Mouse (Mus musculus) hindbrain, embryonic 15.5 days (tissue): Measurements from ENCODE around the gene Pacsin3. TPM values are rescaled to one million over a fixed set of nuclear protein-coding genes. Genes with fewer than 3 reads are reported as not detected.
A peak's percentile ranks its signal among the peaks of the same experiment; 100 is the strongest.

Experiments
- ATAC-seq: fragments of 200-750 bp; cut with Nextera tagmentation; 2 replicates; pipeline ENCODE4 v1.8.0; 2017; ENCODE audit warnings: low read depth, moderate number of reproducible peaks, moderate TSS enrichment; ENCODE audit not compliant: low FRiP score
- H3K27ac ChIP-seq: fragments of 300-500 bp; sonication (generic); replicated peaks from 2 replicates; pipeline ENCODE4 v1.5.1; 2015; ENCODE audit warnings: mild to moderate bottlenecking, inconsistent platforms
- H3K27me3 ChIP-seq: fragments of 300-500 bp; sonication (generic); 2 replicates; pipeline ENCODE4 v1.6.1; 2015; ENCODE audit warnings: control low read depth, inconsistent platforms
- H3K36me3 ChIP-seq: fragments of 300-500 bp; sonication (generic); 2 replicates; pipeline ENCODE4 v1.6.1; 2015; ENCODE audit warnings: control low read depth, inconsistent platforms
- H3K4me1 ChIP-seq: fragments of 300-500 bp; sonication (generic); replicated peaks from 2 replicates; pipeline ENCODE4 v1.6.1; 2015; ENCODE audit warnings: control low read depth, inconsistent platforms
- H3K4me2 ChIP-seq: fragments of 300-500 bp; sonication (generic); 2 replicates; pipeline ENCODE4 v1.6.1; 2015; ENCODE audit warnings: moderate library complexity, mild to moderate bottlenecking, inconsistent platforms
- H3K4me3 ChIP-seq: fragments of 300-500 bp; sonication (generic); 2 replicates; pipeline ENCODE4 v1.5.1; 2015; ENCODE audit warnings: mild to moderate bottlenecking, inconsistent platforms
- H3K9ac ChIP-seq: fragments of 300-500 bp; sonication (generic); 2 replicates; pipeline ENCODE4 v1.6.1; 2015; ENCODE audit warnings: inconsistent platforms
- H3K9me3 ChIP-seq: fragments of 300-500 bp; sonication (generic); 2 replicates; pipeline ENCODE4 v1.6.1; 2016; ENCODE audit warnings: control low read depth, inconsistent platforms
- WGBS: fragments of 180-500 bp; shearing (Covaris S2); methylation state at CpG from one replicate; pipeline ENCODE4 v1.1.7; 2015; 5-methylcytosine and 5-hydroxymethylcytosine counted together
- polyA plus RNA-seq: library from polyadenylated mRNA; unstranded; fragments of >200 nt; fragmentation: Nextera tagmentation; extraction: Ambion mirVana; gene quantifications from 2 replicates; pipeline ENCODE4 v1.2.1, GENCODE M21; 2015

Pacsin3 gene
- polyA plus RNA-seq, 1 experiment from 2014 or later, result 17.0 TPM

DNA sequence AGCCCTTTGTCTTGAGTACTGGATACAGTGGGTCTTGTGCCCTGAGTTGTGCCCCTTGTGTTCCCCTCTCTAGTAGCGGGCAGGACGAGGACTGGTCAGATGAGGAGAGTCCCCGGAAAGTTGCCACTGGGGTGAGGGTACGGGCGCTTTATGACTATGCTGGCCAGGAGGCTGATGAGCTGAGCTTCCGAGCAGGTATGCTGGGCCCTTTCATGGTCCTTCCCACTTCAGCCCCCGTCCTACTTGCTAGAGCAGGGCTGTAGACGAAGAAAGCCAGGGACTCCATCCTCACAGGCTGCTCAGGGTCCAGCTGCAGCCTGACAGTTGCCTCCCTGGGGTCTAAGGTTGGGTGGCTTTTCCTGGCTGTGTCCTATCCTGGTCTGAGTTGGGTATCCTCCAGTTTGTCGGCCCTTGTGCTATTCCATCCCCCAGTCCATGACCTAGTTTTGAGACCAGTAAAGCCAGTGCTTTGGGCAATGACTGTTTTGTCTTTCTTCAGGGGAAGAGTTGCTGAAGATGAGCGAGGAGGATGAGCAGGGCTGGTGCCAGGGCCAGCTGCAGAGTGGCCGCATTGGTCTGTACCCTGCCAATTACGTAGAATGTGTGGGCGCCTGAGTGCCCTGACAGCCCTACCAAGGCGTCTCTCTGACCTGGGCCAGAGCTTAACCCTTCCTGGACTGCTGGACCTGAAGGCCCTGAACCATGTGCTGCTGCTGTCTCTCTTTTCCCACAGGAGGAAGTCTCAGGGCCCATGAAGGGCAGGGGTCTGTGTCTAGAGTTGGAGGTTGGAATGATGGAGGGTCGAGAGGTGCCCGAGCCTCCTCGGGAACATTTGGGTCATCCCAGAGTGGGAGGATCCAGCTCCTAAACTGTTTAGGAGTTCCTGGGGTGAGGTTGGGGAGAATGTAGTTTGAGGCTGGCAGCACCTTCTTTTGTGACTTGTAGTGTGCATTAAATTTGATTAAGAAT, 8.2 kb downstream of the Pacsin3 start:
- Histone ChIP-seq H3K9me3 (no peaks in the 10 kb centered on the region), H3K9ac (peak overlapping the region; percentile 54), H3K4me2 (peak overlapping the region; percentile 77), H3K4me3 (peak overlapping the region; percentile 63), H3K4me1 (peaks cover 19% of the 10 kb centered on the region), H3K27ac (peak overlapping the region; percentile 87), H3K27me3 (no peaks in the 10 kb centered on the region), H3K36me3 (peaks cover 20% of the 10 kb centered on the region)
- no peak for ATAC-seq
- WGBS, result 92% methylated on average over 17 of the region's 17 CpGs

GRCm38 (mm10) chr2:91264711-91265681, 9.2 kb downstream of the Pacsin3 start, which contains the start of gene Arfgap2:
Gene Arfgap2, plus strand, starts transcription at chr2:91264974.
- H3K36me3 ChIP-seq, result peaks cover 29% of the 10 kb centered on the region
- peaks cover 19% of the 10 kb centered on the region for H3K4me1 ChIP-seq
- no peaks in the 10 kb centered on the region for H3K27me3 ChIP-seq
- H3K9me3 ChIP-seq, result no peaks in the 10 kb centered on the region
- peak; percentile 99 for ATAC-seq
- peak within 1 kb of the TSS; percentile 77 for H3K4me2 ChIP-seq
- H3K27ac ChIP-seq, result peak within 1 kb of the TSS; percentile 87
- H3K9ac ChIP-seq, result peak within 1 kb of the TSS; percentile 60
- 1% methylated on average over 71 of the region's 72 CpGs for WGBS
- H3K4me3 ChIP-seq, result peak within 1 kb of the TSS; percentile 63

DNA sequence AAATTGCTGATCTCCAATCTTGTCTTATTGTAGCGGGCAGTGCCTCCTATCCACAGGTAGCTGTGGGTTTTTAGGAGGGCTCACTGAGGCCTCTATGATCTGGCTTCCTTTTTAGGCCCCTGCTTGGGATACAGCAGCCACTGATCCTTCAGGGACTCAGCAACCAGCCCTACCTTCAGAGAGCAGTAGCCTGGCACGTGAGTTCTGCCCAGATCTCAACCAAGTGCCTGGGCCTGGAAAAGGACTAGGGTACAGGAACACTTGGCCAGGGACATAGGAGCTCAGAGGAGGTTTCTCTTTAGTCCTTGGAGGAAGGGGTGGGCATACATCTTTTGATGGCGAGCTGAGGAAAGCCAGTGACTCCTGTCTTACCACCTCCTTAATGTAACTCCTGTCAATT, 12.3 kb downstream of the Pacsin3 start:
- ATAC-seq, result no peak
- Histone ChIP-seq H3K36me3 (peaks cover 49% of the 10 kb centered on the region), H3K4me2 (no peak overlapping the region), H3K9me3 (no peaks in the 10 kb centered on the region), H3K27me3 (no peaks in the 10 kb centered on the region), H3K4me1 (peaks cover 19% of the 10 kb centered on the region), H3K9ac (no peak overlapping the region), H3K4me3 (no peak overlapping the region), H3K27ac (no peak overlapping the region)
- WGBS, result 92% methylated on average over 3 of the region's 3 CpGs

- Histone ChIP-seq H3K9ac (no peak overlapping the region), H3K36me3 (peaks cover 55% of the 10 kb centered on the region)
Observed at GRCm38 (mm10) chr2:91268706-91269105, 13.0 kb downstream of the Pacsin3 start.

GRCm38 (mm10) chr2:91269687-91270133, 14.0 kb downstream of the Pacsin3 start:
- peaks cover 12% of the 10 kb centered on the region for H3K4me1 ChIP-seq
- 93% methylated on average over 8 of the region's 8 CpGs for WGBS
- no peaks in the 10 kb centered on the region for H3K9me3 ChIP-seq
- no peaks in the 10 kb centered on the region for H3K27me3 ChIP-seq
- peaks cover 64% of the 10 kb centered on the region for H3K36me3 ChIP-seq
- no peak for ATAC-seq
- H3K27ac ChIP-seq, result no peak overlapping the region
- no peak overlapping the region for H3K4me3 ChIP-seq
- no peak overlapping the region for H3K4me2 ChIP-seq
- no peak overlapping the region for H3K9ac ChIP-seq

More at GRCm38 (mm10) chr2:91268706-91269105, 13.0 kb downstream of the Pacsin3 start:
- Histone ChIP-seq H3K4me2 (no peak overlapping the region), H3K27ac (no peak overlapping the region), H3K4me1 (peaks cover 19% of the 10 kb centered on the region), H3K4me3 (no peak overlapping the region), H3K27me3 (no peaks in the 10 kb centered on the region), H3K9me3 (no peaks in the 10 kb centered on the region)
- no peak for ATAC-seq
- WGBS, result 82% methylated on average over 2 of the region's 2 CpGs

- Histone ChIP-seq H3K4me2 (no peak overlapping the region), H3K27me3 (no peaks in the 10 kb centered on the region), H3K36me3 (peaks cover 39% of the 10 kb centered on the region), H3K4me1 (peaks cover 2% of the 10 kb centered on the region), H3K27ac (peak overlapping the region; percentile 20; the same call in 1 of the 2 replicates), H3K9ac (no peak overlapping the region), H3K9me3 (no peaks in the 10 kb centered on the region), H3K4me3 (no peak overlapping the region)
- peak; percentile 80 for ATAC-seq
- 39% methylated on average over 10 of the region's 10 CpGs for WGBS
Observed at GRCm38 (mm10) chr2:91278749-91279371, 23.1 kb downstream of the Pacsin3 start.

GRCm38 (mm10) chr2:91279372-91279755, 23.6 kb downstream of the Pacsin3 start:
- Histone ChIP-seq H3K27me3 (no peaks in the 10 kb centered on the region), H3K4me3 (no peak overlapping the region), H3K4me1 (peaks cover 7% of the 10 kb centered on the region), H3K27ac (no peak overlapping the region), H3K36me3 (peaks cover 34% of the 10 kb centered on the region), H3K9ac (no peak overlapping the region), H3K9me3 (no peaks in the 10 kb centered on the region), H3K4me2 (no peak overlapping the region)
- peak; percentile 38; the same call in 1 of the 2 replicates for ATAC-seq
- WGBS, result 80% methylated on average over 2 of the region's 2 CpGs

- 52% methylated on average over 5 of the region's 5 CpGs for WGBS
- no peak overlapping the region for H3K9ac ChIP-seq
- peaks cover 15% of the 10 kb centered on the region for H3K4me1 ChIP-seq
- H3K27ac ChIP-seq, result no peak overlapping the region
- no peaks in the 10 kb centered on the region for H3K27me3 ChIP-seq
- H3K36me3 ChIP-seq, result peaks cover 19% of the 10 kb centered on the region
- no peak overlapping the region for H3K4me2 ChIP-seq
- no peak for ATAC-seq
- H3K9me3 ChIP-seq, result no peaks in the 10 kb centered on the region
- H3K4me3 ChIP-seq, result no peak overlapping the region
Observed at GRCm38 (mm10) chr2:91281366-91281765, 25.6 kb downstream of the Pacsin3 start.

GRCm38 (mm10) chr2:91283972-91284371, 28.2 kb downstream of the Pacsin3 start:
- Histone ChIP-seq H3K4me3 (no peak overlapping the region), H3K27ac (0 out of 2 replicates have a peak overlapping the region, but pooled peaks have one; percentile 61), H3K27me3 (no peaks in the 10 kb centered on the region), H3K4me1 (peaks cover 15% of the 10 kb centered on the region), H3K4me2 (no peak overlapping the region), H3K9me3 (no peaks in the 10 kb centered on the region), H3K9ac (no peak overlapping the region), H3K36me3 (0 out of 2 replicates have a peak, but pooled peaks cover 4% of the 10 kb centered on the region)
- WGBS, result 75% methylated on average over 3 of the region's 3 CpGs
- ATAC-seq, result no peak

DNA sequence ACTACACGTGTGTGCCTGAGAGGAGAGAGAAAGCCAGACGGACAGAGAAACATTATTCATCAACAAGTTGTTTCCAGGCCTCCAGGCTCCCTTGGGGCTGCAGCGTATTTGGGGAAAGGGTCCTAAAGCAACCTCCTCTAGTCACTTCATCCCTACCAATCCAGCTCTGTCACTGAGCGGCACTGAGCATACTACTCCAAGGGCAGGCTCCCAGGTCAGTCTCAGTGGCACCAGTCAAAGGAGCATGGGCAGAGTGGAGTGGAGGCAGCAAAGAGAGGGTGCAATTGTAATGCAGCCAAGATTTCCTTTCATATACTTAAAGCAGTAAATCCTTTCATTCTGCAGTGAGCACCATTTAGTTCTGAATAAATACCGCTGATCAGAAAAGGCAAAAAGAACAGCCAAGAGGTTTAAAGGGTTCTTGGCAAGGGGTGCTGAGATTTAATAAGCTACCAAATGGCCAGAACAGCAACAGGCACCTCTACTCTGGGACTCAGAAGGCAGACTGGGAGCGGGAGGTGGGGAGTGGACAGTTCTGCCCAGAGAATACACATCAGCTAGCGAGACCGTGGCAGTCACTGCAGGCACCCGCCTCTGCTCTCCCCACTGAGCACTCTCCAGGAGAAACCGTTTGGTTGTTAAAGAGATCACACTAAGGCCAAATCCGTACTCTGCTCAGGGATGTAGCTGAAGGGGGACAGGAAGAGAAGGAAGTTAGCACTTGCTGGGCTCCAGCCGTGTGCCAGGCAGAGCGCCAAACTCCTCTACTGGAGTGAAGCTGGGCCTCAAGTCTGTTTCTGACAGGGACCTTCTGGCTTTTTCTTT, 28.8 kb downstream of the Pacsin3 start:
- Histone ChIP-seq H3K4me1 (peaks cover 15% of the 10 kb centered on the region), H3K4me2 (no peak overlapping the region), H3K27ac (peak overlapping the region; percentile 61), H3K4me3 (no peak overlapping the region), H3K9ac (no peak overlapping the region), H3K27me3 (no peaks in the 10 kb centered on the region), H3K36me3 (0 out of 2 replicates have a peak, but pooled peaks cover 4% of the 10 kb centered on the region), H3K9me3 (no peaks in the 10 kb centered on the region)
- 51% methylated on average over 13 of the region's 13 CpGs for WGBS
- peak; percentile 36; the same call in 1 of the 2 replicates for ATAC-seq
